Mouse (Mus musculus) midbrain, postnatal 0 days (tissue): ENCODE measurements around the gene Zfp865. TPM values are rescaled to one million over a fixed set of nuclear protein-coding genes. Genes with fewer than 3 reads are reported as not detected.
A peak's percentile ranks its signal among the peaks of the same experiment; 100 is the strongest.

ENCODE experiments used
- ATAC-seq: fragments of 200-750 bp; cut with Nextera tagmentation; 2 replicates; pipeline ENCODE4 v1.8.0; 2017; ENCODE audit warnings: moderate number of reproducible peaks, mild to moderate bottlenecking, moderate TSS enrichment, moderate library complexity; ENCODE audit not compliant: low FRiP score
- DNase-seq: peaks from one replicate; pipeline ENCODE4 v3.0.0-alpha.2; 2015; ENCODE audit warnings: low spot score
- H3K27ac ChIP-seq: fragments of 300-500 bp; sonication (generic); 2 replicates; pipeline ENCODE4 v1.5.1; 2014; ENCODE audit warnings: low read depth, mild to moderate bottlenecking, low read length, mixed read lengths
- H3K27me3 ChIP-seq: fragments of 300-500 bp; sonication (generic); 2 replicates; pipeline ENCODE4 v1.6.1; 2014; ENCODE audit warnings: low read length, control low read depth, mixed read lengths; ENCODE audit not compliant: insufficient read depth
- H3K36me3 ChIP-seq: fragments of 300-500 bp; sonication (generic); 2 replicates; pipeline ENCODE4 v1.6.1; 2014; ENCODE audit warnings: low read length, control low read depth, mixed read lengths; ENCODE audit not compliant: insufficient read depth
- H3K4me1 ChIP-seq: fragments of 300-500 bp; sonication (generic); 2 replicates; pipeline ENCODE4 v1.6.1; 2014; ENCODE audit warnings: mild to moderate bottlenecking, control low read depth, antibody characterized with exemption, low read length, mixed read lengths; ENCODE audit not compliant: insufficient read depth
- H3K4me2 ChIP-seq: fragments of 300-500 bp; sonication (generic); 2 replicates; pipeline ENCODE4 v1.6.1; 2014; ENCODE audit warnings: low read depth, mild to moderate bottlenecking, low read length, mixed read lengths; ENCODE audit not compliant: poor library complexity, severe bottlenecking
- H3K4me3 ChIP-seq: fragments of 300-500 bp; sonication (generic); 2 replicates; pipeline ENCODE4 v1.5.1; 2014; ENCODE audit warnings: low read depth, mild to moderate bottlenecking, low read length, moderate library complexity
- H3K9ac ChIP-seq: fragments of 300-500 bp; sonication (generic); replicated peaks from 2 replicates; pipeline ENCODE4 v1.6.1; 2014; ENCODE audit warnings: mild to moderate bottlenecking, low read length, moderate library complexity, mixed read lengths; ENCODE audit not compliant: poor library complexity, severe bottlenecking
- H3K9me3 ChIP-seq: fragments of 300-500 bp; sonication (generic); 2 replicates; pipeline ENCODE4 v1.6.1; 2016; ENCODE audit warnings: low read length, control low read depth
- CTCF ChIP-seq: IDR thresholded peaks from 2 replicates; pipeline ENCODE4 v1.5.1; 2016; ENCODE audit warnings: antibody characterized with exemption, mild to moderate bottlenecking
- WGBS: fragments of 180-500 bp; shearing (Covaris S2); extraction: QIAGEN DNeasy Blood & Tissue Kit; methylation state at CpG from one replicate; pipeline ENCODE4 v1.1.7; 2014; 5-methylcytosine and 5-hydroxymethylcytosine counted together
- polyA plus RNA-seq: library from polyadenylated mRNA; unstranded; fragments of >200 nt; fragmentation: Nextera tagmentation; extraction: Ambion mirVana; gene quantifications from 2 replicates; pipeline ENCODE4 v1.2.1, GENCODE M21; 2015
- total RNA-seq: library from RNA; depleted of rRNA; stranded (reverse); fragments of >200 nt; gene quantifications from 2 replicates; pipeline ENCODE4 v1.2.3, GENCODE M21; 2014; rRNA removed

The Zfp865 gene
- total and polyA plus RNA-seq, 2 experiments from 2014 or later = 6.8 to 48.4 TPM

DNA sequence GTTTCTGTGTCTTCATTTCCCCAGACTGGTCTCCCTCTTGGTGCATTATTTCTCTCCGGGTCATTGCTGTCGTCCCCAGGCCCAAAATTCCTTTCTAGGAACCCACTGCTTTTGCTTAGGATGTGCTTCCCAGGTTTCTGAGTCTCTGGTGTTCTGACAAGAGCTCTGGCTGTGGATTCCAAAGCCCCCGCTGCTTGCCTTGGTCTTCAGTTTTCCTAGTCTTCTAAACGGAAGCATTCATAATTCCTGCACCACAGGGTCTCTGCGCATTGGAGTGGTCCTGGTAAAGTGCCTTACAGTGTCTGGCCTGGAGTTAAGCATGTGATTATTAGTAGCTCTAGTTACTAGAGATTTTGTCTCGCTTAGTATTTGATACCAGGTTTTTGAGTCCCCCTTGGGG is 60.6 kb downstream of the Zfp865 start:
- Histone ChIP-seq H3K27me3 (no peaks in the 10 kb centered on the region), H3K36me3 (peaks cover 38% of the 10 kb centered on the region), H3K27ac (peak overlapping the region; percentile 91), H3K4me3 (peak overlapping the region; percentile 99), H3K9ac (peak overlapping the region; percentile 97), H3K4me1 (0 out of 2 replicates have a peak, but pooled peaks cover 7% of the 10 kb centered on the region), H3K4me2 (peak overlapping the region; percentile 91), H3K9me3 (no peaks in the 10 kb centered on the region)
- WGBS = 14% methylated on average over 6 of the region's 6 CpGs
- ATAC-seq (no peak), DNase-seq (no peak)
- TF ChIP-seq CTCF = no peak

DNA sequence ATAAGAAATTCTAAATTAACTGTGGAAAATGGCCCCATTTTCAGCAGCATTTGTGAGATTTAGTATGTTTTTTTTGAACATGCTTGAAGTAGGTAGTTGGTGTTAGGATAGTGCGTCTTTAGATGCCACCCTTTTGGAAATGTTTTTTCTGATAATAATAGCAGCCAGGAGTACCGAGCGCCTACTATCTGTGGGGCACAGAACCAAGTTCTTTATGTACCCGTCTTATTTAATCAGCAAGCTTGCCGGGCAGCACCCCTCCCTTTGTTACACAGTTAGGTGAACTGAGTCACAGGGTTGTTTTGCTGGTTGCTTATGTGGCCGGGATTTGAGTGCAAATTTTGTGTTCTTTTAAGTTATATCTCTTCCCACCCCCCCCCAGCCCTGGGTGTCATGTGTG is 61.1 kb downstream of the Zfp865 start:
- DNase-seq = no peak
- H3K27me3 ChIP-seq = no peaks in the 10 kb centered on the region
- H3K27ac ChIP-seq = no peak overlapping the region
- H3K9me3 ChIP-seq = no peaks in the 10 kb centered on the region
- H3K4me3 ChIP-seq = peak overlapping the region; percentile 99
- 0 out of 2 replicates have a peak, but pooled peaks cover 7% of the 10 kb centered on the region for H3K4me1 ChIP-seq
- no peak for ATAC-seq
- 67% methylated on average over 6 of the region's 6 CpGs for WGBS
- peak overlapping the region; percentile 91 for H3K4me2 ChIP-seq
- peak overlapping the region; percentile 97 for H3K9ac ChIP-seq
- peaks cover 36% of the 10 kb centered on the region for H3K36me3 ChIP-seq
- TF ChIP-seq CTCF = no peak

DNA sequence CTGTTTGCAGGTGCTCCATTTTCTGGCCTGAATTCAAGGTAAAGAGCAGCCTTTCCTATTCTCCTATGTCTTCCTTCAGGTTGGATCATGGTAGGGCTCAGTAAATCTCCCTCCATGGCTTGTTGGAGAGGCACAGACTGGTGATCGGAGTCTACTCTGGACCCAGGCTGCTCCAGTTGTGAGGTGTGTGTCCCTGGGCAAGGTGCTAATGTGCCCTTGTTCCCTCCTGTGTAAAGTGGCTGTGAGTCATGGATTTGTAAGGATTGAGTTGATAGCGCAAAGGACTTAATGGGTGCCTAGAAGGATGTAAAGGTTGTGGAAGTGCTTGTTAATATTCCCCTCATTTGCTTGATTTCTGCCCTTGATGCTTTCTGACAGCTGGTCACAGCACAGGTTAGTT is 61.8 kb downstream of the Zfp865 start:
- no peaks in the 10 kb centered on the region for H3K27me3 ChIP-seq
- 96% methylated on average over 2 of the region's 2 CpGs for WGBS
- no peak for DNase-seq
- ATAC-seq = no peak
- H3K9me3 ChIP-seq = no peaks in the 10 kb centered on the region
- H3K27ac ChIP-seq = no peak overlapping the region
- no peak overlapping the region for H3K9ac ChIP-seq
- peak overlapping the region; percentile 91 for H3K4me2 ChIP-seq
- no peak for TF ChIP-seq CTCF
- H3K36me3 ChIP-seq = peaks cover 33% of the 10 kb centered on the region
- H3K4me1 ChIP-seq = 0 out of 2 replicates have a peak, but pooled peaks cover 7% of the 10 kb centered on the region
- H3K4me3 ChIP-seq = no peak overlapping the region

DNA sequence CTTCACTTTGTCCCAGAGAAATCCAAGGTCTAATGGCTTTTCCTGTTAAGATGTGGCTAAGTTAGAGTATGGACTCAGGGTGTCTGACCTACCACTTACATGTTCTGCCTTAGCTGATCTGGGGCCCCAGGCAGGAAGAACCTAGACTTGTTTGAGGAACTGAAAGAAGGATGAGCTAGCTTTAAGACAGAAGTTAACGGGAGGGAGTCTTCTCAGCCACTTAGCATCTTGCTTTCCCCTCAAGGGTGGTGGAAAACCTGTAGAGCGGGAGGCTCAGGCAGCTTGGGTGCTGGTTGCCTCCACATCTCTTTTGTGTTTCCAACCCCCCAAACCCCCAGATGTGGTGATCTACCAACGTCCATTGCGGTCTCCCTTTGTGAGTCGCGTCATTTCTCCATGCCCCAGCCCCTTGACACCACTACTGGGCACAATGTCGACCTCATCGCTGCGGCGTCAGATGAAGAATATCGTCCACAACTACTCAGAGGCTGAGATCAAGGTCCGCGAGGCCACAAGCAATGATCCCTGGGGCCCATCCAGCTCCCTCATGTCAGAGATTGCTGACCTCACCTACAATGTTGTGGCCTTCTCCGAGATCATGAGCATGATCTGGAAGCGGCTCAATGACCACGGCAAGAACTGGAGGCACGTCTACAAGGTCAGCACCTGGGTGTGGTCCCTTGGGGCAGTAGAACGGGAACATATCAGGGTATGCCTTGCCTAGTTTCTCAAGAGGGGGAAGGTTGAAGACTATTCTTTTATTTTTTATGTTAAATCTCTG is 63.3 kb downstream of the Zfp865 start:
- Histone ChIP-seq H3K27ac (no peak overlapping the region), H3K4me3 (no peak overlapping the region), H3K27me3 (no peaks in the 10 kb centered on the region), H3K36me3 (peaks cover 22% of the 10 kb centered on the region), H3K4me2 (no peak overlapping the region), H3K4me1 (0 out of 2 replicates have a peak, but pooled peaks cover 7% of the 10 kb centered on the region), H3K9me3 (no peaks in the 10 kb centered on the region), H3K9ac (no peak overlapping the region)
- WGBS = 94% methylated on average over 18 of the region's 18 CpGs
- DNase-seq (no peak), ATAC-seq (no peak)
- TF ChIP-seq CTCF = no peak

DNA sequence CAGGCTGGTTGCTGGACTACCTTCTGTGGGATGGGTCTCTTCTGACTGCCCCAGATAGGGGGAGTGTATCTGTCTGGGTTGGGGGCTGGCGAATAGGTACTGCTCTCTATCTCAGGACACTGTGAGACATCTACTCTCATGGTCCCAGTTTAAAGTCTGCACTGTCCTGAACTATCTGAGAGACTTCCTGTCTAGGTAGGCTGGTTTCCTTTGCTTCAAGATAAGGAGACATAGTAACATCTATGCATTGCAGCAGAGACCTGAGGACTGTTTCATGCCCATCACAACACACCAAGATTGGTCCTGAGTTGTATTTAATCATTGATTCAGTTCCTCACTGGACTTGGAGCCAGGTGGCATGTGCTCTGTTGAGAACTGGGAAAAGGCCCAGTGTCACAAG is 65.3 kb downstream of the Zfp865 start:
- Histone ChIP-seq H3K4me2 (no peak overlapping the region), H3K9me3 (no peaks in the 10 kb centered on the region), H3K4me1 (0 out of 2 replicates have a peak, but pooled peaks cover 7% of the 10 kb centered on the region), H3K36me3 (peaks cover 17% of the 10 kb centered on the region), H3K27me3 (no peaks in the 10 kb centered on the region), H3K9ac (no peak overlapping the region), H3K4me3 (no peak overlapping the region), H3K27ac (no peak overlapping the region)
- ATAC-seq (no peak), DNase-seq (no peak)
- TF ChIP-seq CTCF = no peak
- 91% methylated on average over 1 of the region's 1 CpGs for whole genome bisulfite sequencing

Other genes with a start within 250 kb of the Zfp865 start
- gene Fam71e2, start 249.1 kb upstream of the Zfp865 start, total RNA-seq = not detected in 2 replicates
- not detected in 2 replicates for gene Fam71e2, start 249.1 kb upstream of the Zfp865 start, polyA plus RNA-seq
- 1.4 and 2.0 TPM in 2 replicates for gene Il11, start 237.5 kb upstream of the Zfp865 start, total RNA-seq
- 1.7 and 2.5 TPM in 2 replicates for gene Il11, start 237.5 kb upstream of the Zfp865 start, polyA plus RNA-seq
- gene Tmem190, start 237.4 kb upstream of the Zfp865 start, total RNA-seq = not detected in 2 replicates
- gene Tmem190, start 237.4 kb upstream of the Zfp865 start, polyA plus RNA-seq = 0.39 and 0.48 TPM in 2 replicates
- 14.6 and 16.6 TPM in 2 replicates for gene Tmem238, start 230.7 kb upstream of the Zfp865 start, total RNA-seq
- 16.0 and 18.2 TPM in 2 replicates for gene Tmem238, start 230.7 kb upstream of the Zfp865 start, polyA plus RNA-seq
- 131 and 177 TPM in 2 replicates for gene Rpl28, start 227.5 kb upstream of the Zfp865 start, total RNA-seq
- 289 TPM in 2 replicates for gene Rpl28, start 227.5 kb upstream of the Zfp865 start, polyA plus RNA-seq
- gene Ube2s, start 207.8 kb upstream of the Zfp865 start, total RNA-seq = 264 and 276 TPM in 2 replicates
- 207 and 210 TPM in 2 replicates for gene Ube2s, start 207.8 kb upstream of the Zfp865 start, polyA plus RNA-seq
- gene Shisa7, start 175.7 kb upstream of the Zfp865 start, total RNA-seq = 51.4 and 68.5 TPM in 2 replicates
- 9.3 and 10.1 TPM in 2 replicates for gene Shisa7, start 175.7 kb upstream of the Zfp865 start, polyA plus RNA-seq
- gene Isoc2b, start 150.1 kb upstream of the Zfp865 start, total RNA-seq = 1.0 and 2.0 TPM in 2 replicates
- gene Isoc2b, start 150.1 kb upstream of the Zfp865 start, polyA plus RNA-seq = 3.7 and 5.8 TPM in 2 replicates
- gene Isoc2a, start 143.2 kb upstream of the Zfp865 start, total RNA-seq = 5.8 and 7.7 TPM in 2 replicates
- gene Isoc2a, start 143.2 kb upstream of the Zfp865 start, polyA plus RNA-seq = 0.38 and 0.52 TPM in 2 replicates
- gene Gm36210, start 113.9 kb upstream of the Zfp865 start, total RNA-seq = 0.57 TPM in 1 of 2 replicates, not detected in the other
- 0.32 and 0.43 TPM in 2 replicates for gene Gm36210, start 113.9 kb upstream of the Zfp865 start, polyA plus RNA-seq
- 10.6 and 12.3 TPM in 2 replicates for gene Zfp628, start 105.2 kb upstream of the Zfp865 start, total RNA-seq
- 5.1 and 5.6 TPM in 2 replicates for gene Zfp628, start 105.2 kb upstream of the Zfp865 start, polyA plus RNA-seq
- gene Nat14, start 98.3 kb upstream of the Zfp865 start, total RNA-seq = 44.8 and 49.7 TPM in 2 replicates
- gene Nat14, start 98.3 kb upstream of the Zfp865 start, polyA plus RNA-seq = 33.2 and 35.9 TPM in 2 replicates
- 1.9 and 3.4 TPM in 2 replicates for gene Ssc5d, start 94.6 kb upstream of the Zfp865 start, total RNA-seq
- 1.2 and 1.6 TPM in 2 replicates for gene Ssc5d, start 94.6 kb upstream of the Zfp865 start, polyA plus RNA-seq
- gene Sbk2, start 56.0 kb upstream of the Zfp865 start, total RNA-seq = 0.49 TPM in 1 of 2 replicates, not detected in the other
- 0.20 TPM in 1 of 2 replicates, not detected in the other for gene Sbk2, start 56.0 kb upstream of the Zfp865 start, polyA plus RNA-seq
- 0.49 and 1.8 TPM in 2 replicates for gene Sbk3, start 49.2 kb upstream of the Zfp865 start, total RNA-seq
- 0.45 and 0.46 TPM in 2 replicates for gene Sbk3, start 49.2 kb upstream of the Zfp865 start, polyA plus RNA-seq
- 53.2 and 54.3 TPM in 2 replicates for gene Zfp579, start 24.2 kb upstream of the Zfp865 start, total RNA-seq
- gene Zfp579, start 24.2 kb upstream of the Zfp865 start, polyA plus RNA-seq = 43.1 and 43.3 TPM in 2 replicates
- gene Zfp524, start 6.0 kb upstream of the Zfp865 start, total RNA-seq = 3.9 and 7.3 TPM in 2 replicates
- gene Zfp524, start 6.0 kb upstream of the Zfp865 start, polyA plus RNA-seq = 2.9 and 3.5 TPM in 2 replicates
- gene Fiz1, start 5.7 kb upstream of the Zfp865 start, total RNA-seq = 35.5 and 36.1 TPM in 2 replicates
- gene Fiz1, start 5.7 kb upstream of the Zfp865 start, polyA plus RNA-seq = 22.8 and 25.7 TPM in 2 replicates
- gene Gm44973, start 4.9 kb upstream of the Zfp865 start, total RNA-seq = not detected in 2 replicates
- 1.2 and 2.6 TPM in 2 replicates for gene Gm44973, start 4.9 kb upstream of the Zfp865 start, polyA plus RNA-seq
- 65.6 and 68.8 TPM in 2 replicates for gene Ccdc106, start 177 bp downstream of the Zfp865 start, total RNA-seq
- 75.4 and 77.3 TPM in 2 replicates for gene Ccdc106, start 177 bp downstream of the Zfp865 start, polyA plus RNA-seq
- not detected in 2 replicates for gene 4632433K11Rik, start 13.7 kb downstream of the Zfp865 start, total RNA-seq
- not detected in 2 replicates for gene 4632433K11Rik, start 13.7 kb downstream of the Zfp865 start, polyA plus RNA-seq
- gene Zfp784, start 18.1 kb downstream of the Zfp865 start, total RNA-seq = 5.0 and 8.0 TPM in 2 replicates
- gene Zfp784, start 18.1 kb downstream of the Zfp865 start, polyA plus RNA-seq = 4.3 and 5.4 TPM in 2 replicates
- 55.6 and 77.7 TPM in 2 replicates for gene Zfp580, start 31.2 kb downstream of the Zfp865 start, total RNA-seq
- gene Zfp580, start 31.2 kb downstream of the Zfp865 start, polyA plus RNA-seq = 154 and 157 TPM in 2 replicates
- gene U2af2, start 41.8 kb downstream of the Zfp865 start, total RNA-seq = 157 and 161 TPM in 2 replicates
- gene U2af2, start 41.8 kb downstream of the Zfp865 start, polyA plus RNA-seq = 74.7 and 78.2 TPM in 2 replicates
- 399 and 484 TPM in 2 replicates for gene Epn1, start 59.9 kb downstream of the Zfp865 start, total RNA-seq
- 130 and 134 TPM in 2 replicates for gene Epn1, start 59.9 kb downstream of the Zfp865 start, polyA plus RNA-seq
- gene Rfpl4, start 96.6 kb downstream of the Zfp865 start, total RNA-seq = not detected in 2 replicates
- gene Rfpl4, start 96.6 kb downstream of the Zfp865 start, polyA plus RNA-seq = not detected in 2 replicates
- 1.3 TPM in 1 of 2 replicates, not detected in the other for gene Rasl2-9, start 105.6 kb downstream of the Zfp865 start, total RNA-seq
- 0.57 and 0.72 TPM in 2 replicates for gene Rasl2-9, start 105.6 kb downstream of the Zfp865 start, polyA plus RNA-seq
- not detected in 2 replicates for gene Vmn1r55, start 129.3 kb downstream of the Zfp865 start, total RNA-seq
- gene Vmn1r55, start 129.3 kb downstream of the Zfp865 start, polyA plus RNA-seq = not detected in 2 replicates
- gene Vmn1r56, start 176.4 kb downstream of the Zfp865 start, total RNA-seq = not detected in 2 replicates
- not detected in 2 replicates for gene Vmn1r56, start 176.4 kb downstream of the Zfp865 start, polyA plus RNA-seq
- not detected in 2 replicates for gene Vmn1r57, start 198.1 kb downstream of the Zfp865 start, total RNA-seq
- not detected in 2 replicates for gene Vmn1r57, start 198.1 kb downstream of the Zfp865 start, polyA plus RNA-seq